Mouse (Mus musculus): Measurements from ENCODE around the gene Tmem214.

DNA sequence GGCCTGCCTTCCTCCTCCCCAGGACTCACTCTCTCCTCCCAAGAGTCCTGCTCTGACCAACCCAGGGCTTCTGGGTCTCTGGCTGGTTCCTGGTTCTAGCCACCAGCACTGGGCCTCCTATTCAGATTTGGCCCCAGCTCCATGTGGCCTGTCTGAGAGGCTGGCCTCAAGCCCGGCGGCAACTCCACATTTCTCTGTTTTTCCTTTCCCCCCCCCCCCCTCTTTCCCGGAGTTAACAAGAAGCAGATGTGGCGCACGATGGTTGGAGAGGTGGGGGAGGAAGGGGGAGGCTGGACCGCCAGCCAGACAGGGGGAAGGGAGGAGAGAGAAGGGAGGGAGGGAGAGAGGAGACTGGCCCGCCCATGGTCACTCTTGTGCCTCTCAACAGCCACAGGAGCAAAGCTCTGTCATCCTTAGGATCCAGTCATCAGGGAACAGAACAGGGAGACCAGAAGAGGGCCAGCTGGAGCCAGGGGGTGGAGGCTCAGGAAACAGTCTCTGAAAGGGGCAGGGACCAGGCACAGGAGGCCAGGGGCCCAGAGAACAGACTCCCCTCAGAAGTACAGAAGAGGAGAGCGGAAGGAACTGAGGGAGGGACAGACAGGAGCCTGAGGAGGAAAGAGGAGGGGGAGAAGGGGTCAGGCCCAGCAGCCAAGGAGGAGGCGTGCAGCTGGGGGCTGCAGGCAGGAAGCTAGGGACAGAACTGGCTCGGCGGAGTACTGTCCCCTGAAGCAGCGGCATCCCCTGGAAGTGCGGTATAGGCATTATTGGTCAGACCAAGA, 45.4 kb downstream of the Tmem214 start, which contains the start of gene Emilin1:
- TF ChIP-seq CTCF (IDR thresholded peaks at IDR 0.05; ENCODE audit: control insufficient read depth, insufficient read depth, insufficient read length), result no peak
- no peak for TF ChIP-seq MAX (IDR thresholded peaks at IDR 0.05)
- TF ChIP-seq USF1 (IDR thresholded peaks at IDR 0.05; ENCODE audit: low read depth), result no peak
- no peak for TF ChIP-seq MYOD1 (IDR thresholded peaks at IDR 0.05; ENCODE audit: control insufficient read depth, insufficient read length, low read depth)
- no peak for TF ChIP-seq CEBPB (IDR thresholded peaks at IDR 0.05; ENCODE audit: low read depth)
- TF ChIP-seq MYOG (IDR thresholded peaks at IDR 0.05; ENCODE audit: control insufficient read depth, extremely low read depth, insufficient read length), result no peak
- TF ChIP-seq FOSL1 (IDR thresholded peaks at IDR 0.05; ENCODE audit: insufficient read depth, low read length, poor library complexity, severe bottlenecking), result no peak
